Mouse (Mus musculus): ENCODE measurements around the gene Pafah1b2. TPM values are rescaled to one million over a fixed set of nuclear protein-coding genes. Genes with fewer than 3 reads are reported as not detected.

Gene Pafah1b2
- polyA plus RNA-seq, 2 experiments: 87.2 to 175 TPM

DNA sequence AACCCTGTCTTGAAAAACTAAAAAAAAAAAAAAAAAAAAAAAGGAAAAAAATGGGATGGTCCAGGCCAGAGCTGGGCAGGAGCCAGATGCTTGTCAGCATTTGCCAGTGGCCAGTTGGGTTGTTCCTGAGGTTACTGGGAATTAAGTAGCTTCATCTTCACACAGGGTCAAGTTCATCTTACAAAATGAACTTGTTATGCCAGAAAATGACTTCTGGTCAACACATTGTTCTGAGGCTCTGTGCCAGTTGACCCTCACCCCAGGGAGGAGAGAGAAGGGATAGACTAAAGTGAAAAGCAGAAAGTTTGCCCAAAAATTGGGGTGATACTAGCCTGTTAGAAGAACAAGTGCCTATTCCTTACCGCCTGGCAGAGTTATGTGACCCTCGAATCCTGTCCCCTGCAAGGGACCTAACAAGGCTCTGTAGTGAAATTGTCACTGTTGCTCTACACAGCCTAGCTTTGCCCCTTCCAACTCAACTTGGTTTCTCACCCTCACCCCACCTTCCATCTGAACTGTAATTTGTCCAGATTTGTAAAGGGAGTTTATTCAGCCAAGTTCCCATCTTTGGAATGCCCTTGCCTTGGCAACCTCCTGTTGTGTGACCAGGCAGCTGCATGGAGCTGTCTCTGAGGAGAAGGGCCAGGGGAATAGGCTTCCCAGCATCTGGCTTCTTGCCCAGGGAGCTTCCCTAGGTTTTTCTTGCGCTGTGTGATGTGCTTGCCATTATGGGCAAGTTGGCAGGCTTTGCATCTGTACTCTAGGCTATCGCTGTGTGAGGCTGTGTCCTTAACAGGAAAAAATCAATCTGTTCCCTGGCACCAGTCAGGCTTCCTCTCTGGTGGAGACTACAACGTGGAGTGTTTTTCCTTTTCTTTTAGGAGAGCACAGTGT lies 95.2 kb downstream of the Pafah1b2 start:
- Histone ChIP-seq H3K4me2 (replicated peaks; ENCODE audit: low read depth, low read length, severe bottlenecking) (no peak overlapping the region), H3K27ac (replicated peaks; ENCODE audit: low read depth, low read length) (no peak overlapping the region), H3K4me3 (replicated peaks; ENCODE audit: low read length) (no peak overlapping the region), H3K4me1 (ENCODE audit: control insufficient read depth, insufficient read depth, low read length) (no peaks in the 10 kb centered on the region), H3K27me3 (ENCODE audit: control insufficient read depth, insufficient read depth, low read length) (no peaks in the 10 kb centered on the region), H3K36me3 (ENCODE audit: control insufficient read depth, insufficient read depth, low read length) (peaks cover 84% of the 10 kb centered on the region), H3K9me3 (ENCODE audit: control insufficient read depth, low read length) (no peaks in the 10 kb centered on the region), H3K9ac (ENCODE audit: low read depth, low read length, severe bottlenecking) (no peak overlapping the region)
- WGBS: 93% methylated on average over 5 of the region's 5 CpGs
- DNase-seq (ENCODE audit: low spot score) (peak; percentile 42), ATAC-seq (ENCODE audit: low FRiP score, low read depth) (no peak)
- TF ChIP-seq POLR2A (IDR thresholded peaks at IDR 0.05; ENCODE audit: borderline replicate concordance, extremely low read depth, insufficient read depth, insufficient read length): no peak

DNA sequence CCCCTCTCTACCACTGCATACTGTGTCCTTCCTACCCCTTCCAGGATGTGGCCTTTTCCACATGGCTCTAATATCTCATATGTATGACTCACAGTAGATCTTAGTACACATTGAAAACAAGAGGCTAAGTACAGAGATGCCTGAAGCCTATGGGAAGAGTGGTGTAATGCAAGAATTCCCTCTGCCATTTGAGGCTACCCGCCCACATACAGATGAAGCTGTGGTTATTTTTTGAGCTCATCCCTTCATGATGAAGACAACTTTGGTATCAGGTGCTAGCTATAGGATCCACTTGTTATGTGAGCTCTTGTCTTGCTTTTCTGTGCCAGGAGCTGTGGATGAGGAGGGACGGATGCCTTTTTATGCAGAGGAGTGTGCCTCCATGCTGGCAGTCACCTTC lies 96.8 kb downstream of the Pafah1b2 start:
- no peaks in the 10 kb centered on the region for H3K4me1 ChIP-seq (ENCODE audit: control insufficient read depth, insufficient read depth, low read length)
- DNase-seq (ENCODE audit: low spot score) (no peak), ATAC-seq (ENCODE audit: low FRiP score, low read depth) (no peak)
- WGBS: 93% methylated on average over 2 of the region's 2 CpGs
- H3K9ac ChIP-seq (ENCODE audit: low read depth, low read length, severe bottlenecking): no peak overlapping the region
- H3K36me3 ChIP-seq (ENCODE audit: control insufficient read depth, insufficient read depth, low read length): peaks cover 87% of the 10 kb centered on the region
- TF ChIP-seq POLR2A (IDR thresholded peaks at IDR 0.05; ENCODE audit: borderline replicate concordance, extremely low read depth, insufficient read depth, insufficient read length): no peak
- no peaks in the 10 kb centered on the region for H3K9me3 ChIP-seq (ENCODE audit: control insufficient read depth, low read length)
- no peak overlapping the region for H3K27ac ChIP-seq (replicated peaks; ENCODE audit: low read depth, low read length)
- no peak overlapping the region for H3K4me3 ChIP-seq (replicated peaks; ENCODE audit: low read length)
- H3K4me2 ChIP-seq (replicated peaks; ENCODE audit: low read depth, low read length, severe bottlenecking): no peak overlapping the region
- no peaks in the 10 kb centered on the region for H3K27me3 ChIP-seq (ENCODE audit: control insufficient read depth, insufficient read depth, low read length)

Small RNA genes lying within 50 kb of the gene (microRNA-seq; reads per million reads assigned to microRNA genes)
- gene Mir7087: not detected

Other genes starting within 250 kb of the Pafah1b2 start
- 33.3 and 40.2 TPM in 2 replicates for gene Cep164, start 184.0 kb downstream of the Pafah1b2 start, polyA plus RNA-seq (2012; rRNA removed)
- gene Cep164, start 184.0 kb downstream of the Pafah1b2 start, polyA plus RNA-seq (2014; fragmentation: Nextera tagmentation; extraction: Ambion mirVana): 26.2 and 36.9 TPM in 2 replicates
- gene Bace1, start 174.1 kb downstream of the Pafah1b2 start, polyA plus RNA-seq (2012; rRNA removed): 37.9 and 49.3 TPM in 2 replicates
- gene Bace1, start 174.1 kb downstream of the Pafah1b2 start, polyA plus RNA-seq (2014; fragmentation: Nextera tagmentation; extraction: Ambion mirVana): 39.0 and 42.3 TPM in 2 replicates
- gene Pcsk7, start 106.2 kb downstream of the Pafah1b2 start, polyA plus RNA-seq (2012; rRNA removed): 33.3 and 36.6 TPM in 2 replicates
- gene Pcsk7, start 106.2 kb downstream of the Pafah1b2 start, polyA plus RNA-seq (2014; fragmentation: Nextera tagmentation; extraction: Ambion mirVana): 17.3 and 17.9 TPM in 2 replicates
- 27.6 and 31.5 TPM in 2 replicates for gene Rnf214, start 105.8 kb downstream of the Pafah1b2 start, polyA plus RNA-seq (2012; rRNA removed)
- gene Rnf214, start 105.8 kb downstream of the Pafah1b2 start, polyA plus RNA-seq (2014; fragmentation: Nextera tagmentation; extraction: Ambion mirVana): 55.7 and 57.0 TPM in 2 replicates
- 27.8 and 29.8 TPM in 2 replicates for gene Tagln, start 76.6 kb downstream of the Pafah1b2 start, polyA plus RNA-seq (2012; rRNA removed)
- gene Tagln, start 76.6 kb downstream of the Pafah1b2 start, polyA plus RNA-seq (2014; fragmentation: Nextera tagmentation; extraction: Ambion mirVana): 31.7 and 35.7 TPM in 2 replicates
- gene Sidt2, start 57.4 kb downstream of the Pafah1b2 start, polyA plus RNA-seq (2012; rRNA removed): 121 and 190 TPM in 2 replicates
- gene Sidt2, start 57.4 kb downstream of the Pafah1b2 start, polyA plus RNA-seq (2014; fragmentation: Nextera tagmentation; extraction: Ambion mirVana): 56.1 and 58.7 TPM in 2 replicates
- 23.9 and 26.7 TPM in 2 replicates for gene Sik3, start 130 bp upstream of the Pafah1b2 start, polyA plus RNA-seq (2012; rRNA removed)
- gene Sik3, start 130 bp upstream of the Pafah1b2 start, polyA plus RNA-seq (2014; fragmentation: Nextera tagmentation; extraction: Ambion mirVana): 13.7 and 15.1 TPM in 2 replicates
- gene Apoa1, start 215.9 kb upstream of the Pafah1b2 start, polyA plus RNA-seq (2012; rRNA removed): 9.3 and 11.4 TPM in 2 replicates
- gene Apoa1, start 215.9 kb upstream of the Pafah1b2 start, polyA plus RNA-seq (2014; fragmentation: Nextera tagmentation; extraction: Ambion mirVana): 1.1 and 1.3 TPM in 2 replicates
- not detected in 2 replicates for gene Apoc3, start 222.9 kb upstream of the Pafah1b2 start, polyA plus RNA-seq (2012; rRNA removed)
- gene Apoc3, start 222.9 kb upstream of the Pafah1b2 start, polyA plus RNA-seq (2014; fragmentation: Nextera tagmentation; extraction: Ambion mirVana): not detected in 2 replicates
- gene Apoa4, start 228.0 kb upstream of the Pafah1b2 start, polyA plus RNA-seq (2012; rRNA removed): 1.4 and 2.8 TPM in 2 replicates
- gene Apoa4, start 228.0 kb upstream of the Pafah1b2 start, polyA plus RNA-seq (2014; fragmentation: Nextera tagmentation; extraction: Ambion mirVana): not detected in 2 replicates

Measured in limb, embryonic 14.5 days (tissue).